Mouse (Mus musculus): ENCODE measurements around the gene Lman2l. TPM values are rescaled to one million over a fixed set of nuclear protein-coding genes. Genes with fewer than 3 reads are reported as not detected.

Lman2l gene
- total RNA-seq (2021) = 10 to 100 TPM; 34.3 to 43.6 TPM

DNA sequence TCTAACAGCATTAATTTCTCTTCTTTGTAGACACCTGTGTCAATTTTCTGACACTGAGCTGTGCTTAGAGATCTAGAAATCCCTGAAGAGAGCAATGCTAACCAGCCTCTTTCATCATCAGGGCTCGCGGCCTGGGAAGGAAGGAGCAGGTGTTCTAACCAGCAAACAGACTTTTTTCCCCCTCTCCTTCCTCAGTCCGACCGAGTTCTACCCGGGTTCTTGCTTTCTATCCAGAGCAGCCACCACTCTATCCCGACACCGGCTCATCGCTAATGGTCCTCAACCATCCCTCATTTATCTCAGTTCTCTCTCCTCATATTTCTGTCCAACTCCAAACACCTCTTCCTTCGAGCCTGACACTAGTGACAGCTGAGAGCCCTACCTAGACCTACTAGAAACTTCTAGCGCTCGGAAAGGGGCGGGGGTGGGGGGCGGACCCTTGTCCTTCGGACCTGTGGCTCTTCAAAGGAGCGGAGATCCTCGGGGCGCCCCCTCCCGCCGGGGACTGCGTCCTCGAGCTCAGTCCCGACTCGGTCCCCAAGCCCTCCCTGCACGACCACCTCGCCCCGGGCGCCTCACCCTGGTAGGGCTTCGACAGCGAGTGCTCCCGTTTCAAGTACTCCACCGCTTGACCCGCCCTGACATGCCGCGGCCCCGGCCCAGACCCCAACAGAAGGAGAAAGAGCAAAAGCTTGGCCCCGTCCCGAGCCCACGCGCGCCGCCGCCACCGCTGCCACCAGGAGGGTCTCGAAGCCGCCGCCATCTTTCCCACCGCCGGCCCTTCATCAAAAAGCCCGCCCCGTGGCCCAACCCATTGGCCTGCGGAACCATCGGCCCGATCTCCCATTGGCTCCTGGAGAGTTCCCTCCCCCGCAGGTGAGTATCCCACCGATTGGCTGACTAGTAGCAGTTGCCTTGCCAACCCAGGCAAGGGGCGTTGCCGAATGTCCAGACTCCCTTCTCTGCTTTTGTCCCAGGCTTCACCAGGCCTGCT, at the start of gene Lman2l:
Gene Lman2l, minus strand, starts transcription at position 801 of the 994 bp plus-strand sequence.
- DNase-seq (ENCODE audit: low spot score in 2 of 2) = peak; percentile 94
- intact Hi-C loops (cut with DNase I) = loop anchor here (1.0 to 5.0 kb wide), 3 partner anchors 27 to 77 kb away; partner anchors contain the start of genes Cnnm3, Cnnm4 and Kansl3

DNA sequence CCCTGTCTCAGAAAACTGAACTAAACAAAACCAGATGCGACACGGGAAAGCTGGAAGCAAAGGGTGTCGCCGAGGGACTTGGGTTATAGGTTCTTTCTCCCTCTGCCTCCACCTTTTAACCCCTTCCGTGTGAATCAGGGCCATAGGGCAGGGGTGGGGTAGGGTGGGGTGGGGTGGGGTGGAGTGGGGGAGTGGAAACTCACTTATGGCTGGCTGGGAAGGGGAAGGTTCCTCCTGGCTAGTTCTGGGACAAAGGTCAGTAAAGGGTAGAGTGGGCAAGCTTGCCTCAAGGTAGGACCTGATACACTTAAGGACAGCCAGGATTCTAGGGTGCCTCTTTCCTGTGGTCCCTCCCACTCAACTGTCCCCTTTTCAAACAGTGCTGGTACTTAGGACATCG, 48.2 kb upstream of the Lman2l start:
- no peak for DNase-seq (ENCODE audit: low spot score in 2 of 2)
- intact Hi-C loops (cut with DNase I) = loop anchor here (10.0 kb wide), 1 partner anchor 168 kb away; no protein-coding TSS in a partner anchor

DNA sequence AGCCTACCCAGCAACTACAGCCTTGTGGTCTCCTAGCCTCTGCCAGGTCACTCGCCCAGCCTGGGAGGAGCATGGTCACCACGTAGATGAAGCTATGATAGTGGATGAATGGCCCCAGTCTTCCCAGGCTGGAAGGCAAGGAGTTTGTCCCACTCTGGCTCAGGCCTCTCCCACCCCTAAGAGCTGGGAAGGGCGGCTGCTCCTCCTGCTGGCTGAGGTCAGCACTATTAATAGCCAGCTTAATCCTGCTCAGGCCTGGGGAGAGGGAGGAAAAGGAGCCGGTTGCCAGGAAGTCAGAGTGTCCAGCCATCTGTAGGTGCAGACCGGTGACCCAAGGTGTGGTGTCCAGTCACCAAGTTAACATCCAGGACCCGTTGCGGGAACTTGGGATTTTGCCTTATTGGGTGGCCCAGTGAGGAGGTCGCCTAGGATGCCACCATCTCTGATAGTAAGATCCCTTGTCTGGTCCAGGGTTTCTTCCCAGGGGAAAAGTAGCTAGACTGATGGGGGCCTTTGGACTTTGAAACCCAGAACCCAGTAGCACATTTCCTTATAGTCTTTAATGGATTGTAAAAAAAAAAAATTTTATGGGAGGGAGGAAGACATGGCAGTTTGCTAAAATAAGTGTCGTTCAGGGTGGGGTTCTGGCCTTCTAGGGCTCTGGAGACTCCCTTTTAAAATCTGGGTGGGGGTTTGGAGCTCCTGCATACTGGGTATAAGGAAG, 47.5 kb upstream of the Lman2l start:
- no peak for DNase-seq (ENCODE audit: low spot score in 2 of 2)
- intact Hi-C loops (cut with DNase I) = loop anchor here (10.0 kb wide), 1 partner anchor 168 kb away; no protein-coding TSS in a partner anchor

DNA sequence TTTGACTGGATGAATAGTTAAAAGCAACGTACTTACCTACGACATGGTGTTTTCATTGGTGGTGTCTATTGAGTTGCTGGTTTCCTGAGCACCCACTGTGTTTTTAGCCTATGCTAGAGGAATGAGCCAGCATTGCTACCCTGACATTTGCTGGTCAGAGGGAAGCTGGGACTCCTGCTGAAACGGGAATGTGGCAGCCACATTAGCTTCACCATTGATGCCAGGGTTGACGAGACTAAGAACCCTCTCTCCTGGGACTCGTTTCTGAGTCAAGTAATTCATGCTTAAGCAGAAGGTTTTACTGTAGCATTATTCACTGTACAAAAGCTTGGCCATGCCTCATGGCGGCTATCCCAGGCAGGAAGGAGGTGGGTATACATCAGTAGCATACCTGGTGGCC, 44.6 kb upstream of the Lman2l start:
- intact Hi-C loops (cut with DNase I) = loop anchor here (10.0 kb wide), 1 partner anchor 165 kb away; no protein-coding TSS in a partner anchor

DNA sequence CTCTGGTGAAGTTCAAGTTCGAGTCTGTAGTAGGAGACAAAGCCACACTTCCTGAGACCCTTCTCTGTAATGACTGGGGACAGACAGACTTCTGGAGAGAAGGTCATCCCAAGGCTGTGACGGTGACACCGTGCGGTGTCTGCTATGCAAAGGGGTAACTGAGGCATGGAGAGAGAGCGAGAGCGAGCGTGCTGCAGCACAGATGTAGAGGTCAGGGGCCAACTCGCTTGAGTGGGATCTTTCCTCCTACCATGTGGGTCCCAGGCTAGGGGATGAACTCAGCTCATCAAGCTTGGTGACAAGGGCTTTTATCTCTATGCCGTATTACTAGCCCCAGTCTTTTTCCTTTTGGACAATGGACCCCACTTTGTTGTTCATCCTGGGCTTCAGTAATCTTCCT, 42.0 kb upstream of the Lman2l start:
- intact Hi-C loops (cut with DNase I) = no loop called here

More for the DNA sequence above, 44.6 kb upstream of the Lman2l start:
- no peak for DNase-seq (ENCODE audit: low spot score in 2 of 2)

DNA sequence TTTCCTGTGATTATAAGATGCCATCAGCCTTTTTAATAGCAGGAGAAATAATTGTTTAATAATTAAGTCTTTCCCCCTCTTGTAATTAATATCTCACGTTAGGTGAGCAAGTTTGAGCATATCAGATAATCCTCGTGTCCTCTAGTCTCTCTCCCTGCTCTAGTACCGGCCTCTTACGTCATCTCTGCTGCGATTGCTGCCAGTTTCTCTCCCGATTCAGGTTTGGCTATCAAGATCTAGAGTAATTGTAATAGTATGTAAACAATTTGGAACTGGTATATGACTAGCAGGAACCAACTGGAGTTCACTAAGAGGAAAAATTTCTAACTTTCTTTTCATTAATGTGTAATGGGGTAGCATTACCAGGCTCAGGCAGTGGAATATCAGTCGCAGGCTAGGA, 40.0 kb upstream of the Lman2l start:
- intact Hi-C loops (cut with DNase I) = no loop called here
- DNase-seq (ENCODE audit: low spot score in 2 of 2) = no peak

More for the DNA sequence above, 42.0 kb upstream of the Lman2l start:
- no peak for DNase-seq (ENCODE audit: low spot score in 2 of 2)

DNA sequence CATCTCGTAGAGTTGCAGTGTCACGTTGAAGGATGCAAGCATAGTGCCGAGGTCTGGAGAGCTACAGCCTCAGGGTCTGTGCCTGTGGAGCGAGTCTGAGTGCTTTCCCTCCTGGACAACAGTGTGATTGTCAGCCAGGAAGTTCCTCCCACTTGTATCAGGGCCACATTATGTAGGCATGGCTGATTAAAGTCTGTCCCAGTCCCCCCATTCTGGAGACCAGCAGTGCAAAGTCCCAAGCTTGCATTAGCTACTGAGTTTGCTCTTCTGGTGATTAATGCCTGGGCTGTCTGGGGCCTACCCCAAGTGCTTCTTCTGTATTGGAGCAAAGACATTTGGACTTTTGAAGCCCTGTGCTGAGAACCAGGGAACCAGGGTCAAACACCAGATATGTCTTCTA, 38.8 kb upstream of the Lman2l start:
- intact Hi-C loops (cut with DNase I) = no loop called here

DNA sequence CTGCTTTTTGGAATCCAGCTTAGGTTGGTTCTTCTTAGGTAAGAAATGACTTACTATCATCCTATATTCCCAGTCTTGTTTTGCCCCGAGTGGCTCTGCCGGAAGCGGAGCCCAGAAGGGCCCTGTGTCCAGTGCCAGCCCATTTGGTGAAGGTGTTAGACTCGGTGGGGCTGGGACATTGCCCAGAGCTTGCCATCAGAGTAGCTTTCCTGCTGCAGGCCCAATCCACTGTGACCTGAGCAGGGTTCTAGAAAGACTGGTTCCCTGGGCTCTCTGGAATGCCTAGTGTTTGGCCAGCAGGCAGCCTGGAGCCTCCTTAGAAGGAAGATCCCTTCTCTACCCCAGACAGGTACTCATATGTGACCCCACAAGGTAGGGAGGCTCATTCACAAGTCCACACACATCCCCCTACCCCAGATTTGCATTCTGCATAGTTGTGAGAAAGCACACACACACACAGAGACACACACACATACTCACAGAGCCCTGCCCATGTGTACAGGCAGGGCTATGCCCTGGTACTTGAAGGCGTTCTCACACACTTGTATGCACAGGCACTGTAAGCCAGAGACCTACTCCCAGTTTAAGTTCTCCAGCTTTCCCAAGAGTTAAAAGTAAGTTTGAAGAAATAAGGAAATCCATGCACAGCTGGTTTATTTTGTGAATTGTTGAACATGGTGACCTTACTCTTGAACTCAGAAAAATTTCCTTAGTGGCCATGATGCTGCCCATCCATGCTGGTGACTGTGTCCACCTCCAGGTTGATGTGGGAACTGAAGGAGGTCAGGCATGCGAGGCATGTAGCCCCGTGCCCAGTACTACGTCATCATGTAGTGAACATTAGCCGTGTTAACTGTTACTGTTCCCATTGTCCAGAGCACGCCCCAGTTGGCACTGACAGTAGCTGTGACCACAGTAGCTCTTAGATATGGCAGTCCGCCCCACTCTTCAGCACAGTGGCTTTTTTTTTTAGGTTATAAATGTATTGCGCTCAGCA, 35.1 kb upstream of the Lman2l start:
- intact Hi-C loops (cut with DNase I) = no loop called here
- DNase-seq (ENCODE audit: low spot score in 2 of 2) = no peak

More for the DNA sequence above, 38.8 kb upstream of the Lman2l start:
- no peak for DNase-seq (ENCODE audit: low spot score in 2 of 2)

DNA sequence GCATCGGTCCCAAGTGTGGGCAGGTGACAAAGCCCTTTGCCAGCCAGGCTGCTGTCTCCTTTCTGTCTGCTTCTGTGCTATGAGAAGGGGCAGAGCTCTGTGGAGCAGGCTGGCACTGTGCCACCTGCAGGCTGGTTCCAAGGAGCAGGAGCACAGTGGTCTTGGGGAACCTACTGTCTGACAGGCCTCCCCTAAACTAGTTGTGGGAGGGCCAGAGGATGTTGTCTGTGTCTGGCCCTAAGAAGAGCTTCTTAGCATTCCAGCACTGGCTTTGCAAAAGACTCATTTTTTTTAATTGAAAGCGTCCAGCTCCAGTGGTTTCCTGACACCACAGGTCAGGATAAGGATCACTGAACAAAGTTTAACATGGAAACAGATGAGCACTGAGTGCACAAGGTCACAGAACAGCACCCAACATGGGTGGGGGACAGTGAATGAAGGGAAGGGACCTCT, 33.3 kb upstream of the Lman2l start:
- intact Hi-C loops (cut with DNase I) = no loop called here
- DNase-seq (ENCODE audit: low spot score in 2 of 2) = no peak

DNA sequence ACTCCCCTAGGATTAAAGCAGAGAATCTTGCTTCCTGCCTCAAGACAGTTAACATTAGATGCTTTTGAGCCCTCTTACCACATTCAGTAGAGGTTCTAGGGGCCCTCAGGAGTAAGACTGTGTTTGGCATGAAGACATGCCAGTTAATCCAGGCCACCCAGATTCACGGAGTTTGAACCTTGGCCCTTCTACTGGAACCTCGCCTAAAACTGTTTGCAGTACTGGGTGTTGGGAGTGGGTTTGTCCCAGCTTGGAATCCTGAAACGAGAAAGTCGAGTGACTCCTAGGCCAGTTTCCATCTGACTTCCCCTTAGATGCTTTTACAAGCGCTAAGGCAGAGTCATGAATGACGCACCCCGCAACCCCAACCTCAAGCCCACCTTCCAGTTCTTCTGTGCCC, 31.4 kb upstream of the Lman2l start:
- intact Hi-C loops (cut with DNase I) = no loop called here
- DNase-seq (ENCODE audit: low spot score in 2 of 2) = no peak

DNA sequence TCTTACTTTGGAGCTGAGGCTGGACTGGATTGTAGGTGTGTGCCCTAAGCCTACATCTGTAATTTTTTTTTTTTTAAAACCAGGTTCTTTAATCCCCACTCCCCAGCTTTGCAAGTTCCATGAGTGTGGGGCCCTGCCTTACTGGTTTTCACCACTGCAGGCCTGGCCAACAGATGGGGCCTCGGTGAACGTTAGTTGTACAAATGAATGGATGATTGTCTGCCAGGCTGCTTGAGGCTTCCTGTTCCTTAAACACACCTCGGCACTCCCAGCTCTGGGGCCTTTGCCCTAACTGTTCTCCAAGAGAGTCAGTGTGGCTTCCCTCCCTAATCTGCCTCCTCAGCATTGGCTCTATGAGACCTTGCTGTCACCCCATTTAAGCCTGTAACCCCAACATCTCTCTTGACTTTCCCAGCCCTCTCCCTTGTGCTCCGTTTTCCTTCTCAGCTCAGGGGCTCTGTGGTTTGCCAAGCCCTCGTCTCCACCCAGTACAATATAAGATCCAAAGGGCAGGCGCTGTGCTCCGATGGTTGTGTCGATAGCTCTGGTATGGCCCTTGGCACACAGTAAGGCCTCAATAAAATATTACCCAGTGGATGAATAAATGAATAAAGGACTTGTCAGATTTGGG, 30.5 kb upstream of the Lman2l start:
- DNase-seq (ENCODE audit: low spot score in 2 of 2) = no peak
- intact Hi-C loops (cut with DNase I) = no loop called here

DNA sequence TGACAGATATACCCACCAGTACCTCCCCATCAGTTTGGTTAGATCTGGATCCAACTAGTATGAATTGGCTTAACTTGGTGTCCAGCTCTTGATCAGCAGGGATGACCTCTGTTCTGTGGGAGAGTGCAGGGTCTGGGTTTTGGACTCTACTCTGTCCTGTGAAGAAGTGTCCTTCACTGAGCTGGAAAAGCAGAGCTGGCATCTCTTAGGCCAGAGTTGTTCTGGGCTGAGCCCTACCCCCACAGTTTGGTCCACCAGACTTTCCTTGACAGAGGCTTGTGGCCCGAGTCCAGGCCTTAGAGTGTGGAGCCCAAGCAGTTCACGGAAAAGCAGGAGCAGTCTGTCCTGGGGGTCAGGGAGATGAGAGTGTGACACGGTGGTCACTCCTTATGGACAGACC, 29.6 kb upstream of the Lman2l start:
- DNase-seq (ENCODE audit: low spot score in 2 of 2) = no peak
- intact Hi-C loops (cut with DNase I) = no loop called here

DNA sequence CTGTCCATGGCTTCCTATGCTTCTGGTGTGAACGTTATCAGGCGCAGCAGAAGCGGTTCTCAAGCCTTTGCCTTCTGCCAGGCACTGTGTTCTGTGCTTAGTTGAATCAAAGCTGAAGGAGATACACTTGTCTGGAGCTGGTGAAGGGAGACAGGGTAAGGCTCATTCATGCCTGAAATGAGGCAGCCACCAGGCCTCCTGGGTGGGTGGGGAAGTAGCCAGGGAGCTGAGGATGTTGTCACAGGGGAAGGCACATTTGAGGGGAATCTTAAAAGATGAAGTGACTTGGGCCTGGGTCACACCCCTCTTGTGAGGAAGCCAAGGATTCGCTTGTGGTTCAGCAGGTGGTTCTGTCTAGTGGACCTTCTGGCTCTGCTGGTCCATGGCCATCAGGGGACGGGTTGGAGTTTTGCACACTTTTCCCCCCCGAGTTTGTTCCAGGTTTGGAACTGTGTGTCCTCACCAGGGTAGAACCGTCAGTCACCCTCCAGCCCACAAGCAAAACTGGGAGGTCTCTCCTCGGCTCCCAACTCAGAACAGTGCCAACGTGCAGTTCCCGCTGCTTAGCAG, 28.2 kb upstream of the Lman2l start:
- intact Hi-C loops (cut with DNase I) = loop anchor here (2.0 kb wide), 1 partner anchor 38 kb away; the partner anchor contains the start of gene Cnnm3
- no peak for DNase-seq (ENCODE audit: low spot score in 2 of 2)

DNA sequence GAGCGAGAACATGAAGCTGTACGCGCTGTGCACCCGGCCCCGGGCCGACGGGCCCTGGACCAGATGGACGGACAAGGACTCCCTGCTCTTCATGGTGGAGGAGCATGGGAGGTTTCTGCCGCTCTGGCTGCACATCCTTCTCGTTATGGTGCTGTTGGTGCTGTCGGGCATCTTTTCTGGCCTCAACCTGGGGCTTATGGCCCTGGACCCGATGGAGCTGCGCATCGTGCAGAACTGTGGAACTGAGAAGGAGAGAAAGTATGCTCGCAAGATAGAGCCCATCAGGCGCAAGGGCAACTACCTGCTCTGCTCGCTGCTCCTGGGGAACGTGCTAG, 27.0 kb upstream of the Lman2l start:
- intact Hi-C loops (cut with DNase I) = loop anchor here (2.0 kb wide), 1 partner anchor 39 kb away; the partner anchor contains the start of gene Cnnm3

DNA sequence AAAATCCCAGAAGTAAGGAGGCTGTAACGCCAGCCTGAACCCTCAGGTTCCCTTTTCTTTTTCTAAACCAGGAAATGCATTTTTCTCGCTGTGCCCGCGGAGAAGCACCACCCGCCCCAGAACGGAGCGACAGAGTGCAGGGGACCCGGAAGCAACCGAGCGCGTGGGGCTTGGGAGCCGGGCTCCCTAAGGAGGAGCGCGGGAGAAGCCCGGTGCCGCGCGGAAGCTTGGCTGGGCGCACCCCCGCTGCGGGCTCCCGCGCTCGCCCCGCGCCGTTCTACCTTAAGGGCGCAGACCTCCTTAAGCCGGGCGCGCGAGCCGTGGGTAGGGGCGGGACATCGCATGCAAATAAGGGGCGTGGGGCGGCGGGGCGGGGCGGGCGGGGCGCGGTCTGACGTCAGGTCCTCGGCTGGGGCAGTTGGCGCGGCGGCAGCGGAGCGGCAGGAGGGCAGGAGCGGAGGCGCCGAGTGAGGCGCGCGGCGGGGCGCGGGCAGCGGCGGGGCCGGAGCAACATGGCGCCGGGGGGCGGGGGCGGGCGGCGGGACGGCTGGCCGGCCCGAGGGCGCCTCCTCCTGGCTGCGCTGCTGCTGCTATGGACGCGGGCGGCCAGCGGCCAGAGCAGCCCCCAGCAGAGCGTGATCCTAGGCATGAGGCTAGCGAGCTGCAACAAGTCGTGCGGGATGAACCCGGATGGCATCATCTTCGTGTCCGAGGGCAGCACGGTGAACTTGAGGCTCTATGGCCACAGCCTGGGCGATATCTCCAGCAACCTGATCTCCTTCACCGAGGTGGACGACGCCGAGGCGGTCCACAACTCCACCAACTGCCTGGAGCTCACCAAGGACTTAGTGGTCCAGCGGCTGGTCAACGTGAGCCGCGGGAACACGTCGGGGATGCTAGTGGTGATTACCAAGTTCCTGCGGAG, 26.4 kb upstream of the Lman2l start, which contains the start of gene Cnnm4:
Gene Cnnm4, plus strand, starts transcription at position 440 of the 925 bp plus-strand sequence.
- peak; percentile 85 to 88 for DNase-seq (ENCODE audit: low spot score in 2 of 2)
- intact Hi-C loops (cut with DNase I) = loop anchor here (1.0 to 2.0 kb wide), 3 partner anchors 27 to 103 kb away; partner anchors contain the start of genes Cnnm3 and Kansl3

More for the DNA sequence above, 27.0 kb upstream of the Lman2l start:
- no peak for DNase-seq (ENCODE audit: low spot score in 2 of 2)

DNA sequence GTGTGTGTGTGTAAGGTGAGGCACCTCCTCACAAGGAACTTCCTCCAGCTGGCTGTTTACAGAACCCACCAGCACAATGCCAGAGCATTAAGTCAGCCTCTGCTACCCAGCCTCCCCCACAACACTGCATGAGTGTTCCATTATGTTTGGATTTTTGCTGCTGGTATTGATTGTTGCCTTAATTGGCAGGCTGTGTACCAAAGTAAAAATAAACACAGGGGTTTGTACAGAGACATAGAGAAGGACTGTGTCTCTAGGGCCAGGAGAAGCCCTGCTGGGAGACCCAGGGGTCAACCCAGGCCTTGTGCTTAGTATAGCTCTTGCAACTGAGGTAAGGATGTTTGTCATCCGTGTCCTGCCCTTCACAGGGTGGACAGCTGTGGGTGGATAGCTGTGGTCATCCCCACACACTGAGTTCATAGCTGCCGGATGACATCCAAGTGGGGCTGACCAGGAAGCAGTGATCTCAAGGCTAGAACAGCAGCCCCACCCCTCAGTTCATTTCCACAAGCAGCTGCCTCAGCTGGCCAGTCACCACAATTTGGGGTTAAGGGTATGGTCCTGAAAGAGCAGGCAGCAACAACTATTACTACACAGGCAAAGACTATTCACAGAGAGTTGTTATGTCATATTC, 24.9 kb upstream of the Lman2l start:
- DNase-seq (ENCODE audit: low spot score in 2 of 2) = no peak
- intact Hi-C loops (cut with DNase I) = loop anchor here (2.0 kb wide), 1 partner anchor 101 kb away; the partner anchor contains the start of gene Kansl3

Measured in left cerebral cortex, postnatal 36 days (tissue).